Mouse (Mus musculus) kidney, embryonic 16.5 days (tissue): Measurements from ENCODE around the gene Hps5. TPM values are rescaled to one million over a fixed set of nuclear protein-coding genes. Genes with fewer than 3 reads are reported as not detected.
"Not testable (repeated sequence)": the region's sequence is repeated elsewhere in the genome, so short reads cannot be mapped to it uniquely, and the experiment has no call there.

ENCODE experiments used
- ATAC-seq: fragments of 200-750 bp; cut with Nextera tagmentation; 2 replicates; pipeline ENCODE4 v1.8.0; 2017; ENCODE audit warnings: moderate TSS enrichment; ENCODE audit not compliant: low FRiP score, low TSS enrichment
- H3K27ac ChIP-seq: fragments of 300-500 bp; sonication (generic); 2 replicates; pipeline ENCODE4 v1.5.1; 2014; ENCODE audit warnings: low read length
- H3K27me3 ChIP-seq: fragments of 300-500 bp; sonication (generic); 2 replicates; pipeline ENCODE4 v1.6.1; 2014; ENCODE audit warnings: low read length, control low read depth, mixed read lengths; ENCODE audit not compliant: insufficient read depth
- H3K36me3 ChIP-seq: fragments of 300-500 bp; sonication (generic); 2 replicates; pipeline ENCODE4 v1.6.1; 2014; ENCODE audit warnings: low read length, control low read depth, mixed read lengths; ENCODE audit not compliant: insufficient read depth
- H3K4me1 ChIP-seq: fragments of 300-500 bp; sonication (generic); 2 replicates; pipeline ENCODE4 v1.6.1; 2014; ENCODE audit warnings: low read length, control low read depth, mixed read lengths; ENCODE audit not compliant: insufficient read depth
- H3K4me2 ChIP-seq: fragments of 300-500 bp; sonication (generic); replicated peaks from 2 replicates; pipeline ENCODE4 v1.6.1; 2014; ENCODE audit warnings: low read depth, low read length
- H3K4me3 ChIP-seq: fragments of 300-500 bp; sonication (generic); 2 replicates; pipeline ENCODE4 v1.5.1; 2014; ENCODE audit warnings: mild to moderate bottlenecking, low read length
- H3K9ac ChIP-seq: fragments of 300-500 bp; sonication (generic); replicated peaks from 2 replicates; pipeline ENCODE4 v1.6.1; 2014; ENCODE audit warnings: low read length
- H3K9me3 ChIP-seq: fragments of 300-500 bp; sonication (generic); 2 replicates; pipeline ENCODE4 v1.6.1; 2016; ENCODE audit warnings: low read length, control low read depth
- WGBS: fragments of 180-500 bp; shearing (Covaris S2); extraction: QIAGEN DNeasy Blood & Tissue Kit; methylation state at CpG from one replicate; pipeline ENCODE4 v1.1.7; 2014; 5-methylcytosine and 5-hydroxymethylcytosine counted together
- polyA plus RNA-seq: library from polyadenylated mRNA; unstranded; fragments of >200 nt; fragmentation: Nextera tagmentation; extraction: Ambion mirVana; gene quantifications from 2 replicates; pipeline ENCODE4 v1.2.1, GENCODE M21; 2015

Hps5 gene
- polyA plus RNA-seq, 1 experiment from 2014 or later, result 30.9 TPM

GRCm38 (mm10) chr7:46838104-46838671, 42.3 kb upstream of the Hps5 start:
- peak overlapping the region; percentile 91 for H3K27ac ChIP-seq
- H3K36me3 ChIP-seq, result no peaks in the 10 kb centered on the region
- no peaks in the 10 kb centered on the region for H3K9me3 ChIP-seq
- WGBS, result under 1% methylated on average over 9 of the region's 9 CpGs
- H3K4me2 ChIP-seq, result peak overlapping the region; percentile 43
- ATAC-seq, result peak; percentile 78
- H3K4me1 ChIP-seq, result peaks cover 39% of the 10 kb centered on the region
- no peaks in the 10 kb centered on the region for H3K27me3 ChIP-seq
- H3K4me3 ChIP-seq, result no peak overlapping the region
- peak overlapping the region; percentile 55 for H3K9ac ChIP-seq

GRCm38 (mm10) chr7:46837073-46837472, 41.2 kb upstream of the Hps5 start:
- Histone ChIP-seq H3K27ac (no peak overlapping the region), H3K4me3 (no peak overlapping the region), H3K4me1 (peaks cover 36% of the 10 kb centered on the region), H3K9ac (no peak overlapping the region), H3K4me2 (no peak overlapping the region), H3K9me3 (no peaks in the 10 kb centered on the region), H3K36me3 (no peaks in the 10 kb centered on the region), H3K27me3 (no peaks in the 10 kb centered on the region)
- ATAC-seq, result no peak
- WGBS, result 42% methylated on average over 5 of the region's 5 CpGs

GRCm38 (mm10) chr7:46836357-46836756, 40.5 kb upstream of the Hps5 start:
- H3K9ac ChIP-seq, result no peak overlapping the region
- 80% methylated on average over 5 of the region's 5 CpGs for WGBS
- H3K4me2 ChIP-seq, result no peak overlapping the region
- no peaks in the 10 kb centered on the region for H3K27me3 ChIP-seq
- peaks cover 36% of the 10 kb centered on the region for H3K4me1 ChIP-seq
- no peak for ATAC-seq
- no peaks in the 10 kb centered on the region for H3K36me3 ChIP-seq
- no peaks in the 10 kb centered on the region for H3K9me3 ChIP-seq
- no peak overlapping the region for H3K27ac ChIP-seq
- no peak overlapping the region for H3K4me3 ChIP-seq

GRCm38 (mm10) chr7:46834994-46835610, 39.2 kb upstream of the Hps5 start:
- H3K9me3 ChIP-seq, result no peaks in the 10 kb centered on the region
- no peak for ATAC-seq
- H3K4me1 ChIP-seq, result peaks cover 43% of the 10 kb centered on the region
- H3K36me3 ChIP-seq, result no peaks in the 10 kb centered on the region
- H3K4me2 ChIP-seq, result no peak overlapping the region
- H3K9ac ChIP-seq, result no peak overlapping the region
- 38% methylated on average over 10 of the region's 14 CpGs for WGBS
- no peaks in the 10 kb centered on the region for H3K27me3 ChIP-seq
- no peak overlapping the region for H3K27ac ChIP-seq
- H3K4me3 ChIP-seq, result no peak overlapping the region

- 88% methylated on average over 7 of the region's 7 CpGs for WGBS
- H3K4me2 ChIP-seq, result no peak overlapping the region
- H3K4me3 ChIP-seq, result no peak overlapping the region
- H3K9ac ChIP-seq, result no peak overlapping the region
- no peaks in the 10 kb centered on the region for H3K9me3 ChIP-seq
- H3K27ac ChIP-seq, result peak overlapping the region; percentile 34; the same call in 1 of the 2 replicates
- H3K36me3 ChIP-seq, result no peaks in the 10 kb centered on the region
- no peak for ATAC-seq
- peaks cover 30% of the 10 kb centered on the region for H3K4me1 ChIP-seq
- H3K27me3 ChIP-seq, result no peaks in the 10 kb centered on the region
Measured at GRCm38 (mm10) chr7:46833670-46834255, 37.9 kb upstream of the Hps5 start.

GRCm38 (mm10) chr7:46833266-46833665, 37.4 kb upstream of the Hps5 start:
- Histone ChIP-seq H3K4me3 (no peak overlapping the region), H3K27ac (no peak overlapping the region; the same call in 1 of the 2 replicates)
- WGBS, result 41% methylated on average over 6 of the region's 6 CpGs

GRCm38 (mm10) chr7:46832112-46832810, 36.4 kb upstream of the Hps5 start:
- WGBS, result 87% methylated on average over 11 of the region's 11 CpGs
- not testable (repeated sequence) for H3K9me3 ChIP-seq, H3K9ac ChIP-seq, H3K27me3 ChIP-seq, H3K27ac ChIP-seq, ATAC-seq, H3K36me3 ChIP-seq, H3K4me2 ChIP-seq, H3K4me3 ChIP-seq
- H3K4me1 ChIP-seq, result peaks cover 25% of the 10 kb centered on the region

More at GRCm38 (mm10) chr7:46833266-46833665, 37.4 kb upstream of the Hps5 start:
- Histone ChIP-seq H3K4me1 (peaks cover 25% of the 10 kb centered on the region), H3K36me3 (no peaks in the 10 kb centered on the region), H3K9ac (no peak overlapping the region), H3K4me2 (no peak overlapping the region), H3K9me3 (no peaks in the 10 kb centered on the region), H3K27me3 (no peaks in the 10 kb centered on the region)
- ATAC-seq, result peak; percentile 88

GRCm38 (mm10) chr7:46831693-46832092, 35.8 kb upstream of the Hps5 start:
- Histone ChIP-seq H3K9me3 (no peaks in the 10 kb centered on the region), H3K27me3 (no peaks in the 10 kb centered on the region), H3K27ac (no peak overlapping the region), H3K9ac (no peak overlapping the region), H3K36me3 (no peaks in the 10 kb centered on the region), H3K4me2 (no peak overlapping the region), H3K4me1 (peaks cover 29% of the 10 kb centered on the region), H3K4me3 (no peak overlapping the region)
- 78% methylated on average over 8 of the region's 8 CpGs for WGBS
- no peak for ATAC-seq

GRCm38 (mm10) chr7:46830799-46831590, 35.1 kb upstream of the Hps5 start:
- Histone ChIP-seq H3K4me3 (no peak overlapping the region), H3K27ac (0 out of 2 replicates have a peak overlapping the region, but pooled peaks have one; percentile 7), H3K27me3 (no peaks in the 10 kb centered on the region), H3K4me2 (no peak overlapping the region), H3K4me1 (peaks cover 29% of the 10 kb centered on the region), H3K9me3 (no peaks in the 10 kb centered on the region), H3K36me3 (no peaks in the 10 kb centered on the region), H3K9ac (no peak overlapping the region)
- no peak for ATAC-seq
- 53% methylated on average over 13 of the region's 13 CpGs for WGBS
